Mouse (Mus musculus) cerebellum, postnatal 25 days (tissue): ENCODE measurements around the gene Gprc6a.

ENCODE experiments used
- DNase-seq, 2 experiments: peaks; one replicate each; pipeline ENCODE4 v3.0.0; 2021; ENCODE audit warnings: mixed read lengths in 2 of 2

The Gprc6a gene

GRCm38 (mm10) chr10:51631411-51632136 is at the start of gene Gprc6a:
Gene Gprc6a (minus strand): TSS chr10:51631461.
- DNase-seq = no peak

- DNase-seq = peak in 1 of 2 experiments; percentile 5
Observed at GRCm38 (mm10) chr10:51678251-51678639, 47.0 kb upstream of the Gprc6a start.

- DNase-seq = peak; percentile 22 to 44
Observed at GRCm38 (mm10) chr10:51677548-51678250, 46.4 kb upstream of the Gprc6a start, which contains the start of gene Rfx6. Gene Rfx6 (plus strand): TSS chr10:51677756.

- DNase-seq = no peak
Observed at GRCm38 (mm10) chr10:51672082-51672779, 41.0 kb upstream of the Gprc6a start.

- DNase-seq = no peak
Observed at GRCm38 (mm10) chr10:51671583-51671982, 40.3 kb upstream of the Gprc6a start.

- DNase-seq = no peak
Observed at GRCm38 (mm10) chr10:51669334-51669733, 38.1 kb upstream of the Gprc6a start.

GRCm38 (mm10) chr10:51657324-51657723 is 26.1 kb upstream of the Gprc6a start:
- no peak for DNase-seq

GRCm38 (mm10) chr10:51649506-51650221 is 18.4 kb upstream of the Gprc6a start:
- no peak for DNase-seq

- no peak for DNase-seq
Observed at GRCm38 (mm10) chr10:51621193-51621592, 10.1 kb downstream of the Gprc6a start.

- DNase-seq = no peak
Observed at GRCm38 (mm10) chr10:51620126-51620525, 11.1 kb downstream of the Gprc6a start.

GRCm38 (mm10) chr10:51618538-51618937 is 12.7 kb downstream of the Gprc6a start:
- DNase-seq = no peak

GRCm38 (mm10) chr10:51614826-51615590 is 16.3 kb downstream of the Gprc6a start:
- no peak for DNase-seq

- no peak for DNase-seq
Observed at GRCm38 (mm10) chr10:51613421-51613820, 17.8 kb downstream of the Gprc6a start.

- no peak for DNase-seq
Observed at GRCm38 (mm10) chr10:51611969-51612682, 19.1 kb downstream of the Gprc6a start.

GRCm38 (mm10) chr10:51609741-51610425 is 21.4 kb downstream of the Gprc6a start:
- no peak for DNase-seq

GRCm38 (mm10) chr10:51596928-51597635 is 34.2 kb downstream of the Gprc6a start:
- DNase-seq = no peak

GRCm38 (mm10) chr10:51595001-51595931 is 36.0 kb downstream of the Gprc6a start:
- peak in 1 of 2 experiments; percentile 3 for DNase-seq

GRCm38 (mm10) chr10:51591574-51591973 is 39.7 kb downstream of the Gprc6a start:
- DNase-seq = no peak

GRCm38 (mm10) chr10:51590139-51590574 is 41.1 kb downstream of the Gprc6a start, which contains the start of gene Fam162b:
Gene Fam162b (minus strand): TSS chr10:51590517.
- peak in 1 of 2 experiments; percentile 3 for DNase-seq
